Mouse (Mus musculus) intestine, embryonic 16.5 days (tissue): Measurements from ENCODE around the gene Exoc8. TPM values are rescaled to one million over a fixed set of nuclear protein-coding genes. Genes with fewer than 3 reads are reported as not detected.
A peak's percentile ranks its signal among the peaks of the same experiment; 100 is the strongest.

Experiments
- ATAC-seq: fragments of 200-750 bp; cut with Nextera tagmentation; 2 replicates; pipeline ENCODE4 v1.8.0; 2017; ENCODE audit warnings: moderate TSS enrichment, moderate library complexity
- H3K27ac ChIP-seq: fragments of 300-500 bp; sonication (generic); 2 replicates; pipeline ENCODE4 v1.5.1; 2014; ENCODE audit warnings: mild to moderate bottlenecking, low read length
- H3K27me3 ChIP-seq: fragments of 300-500 bp; sonication (generic); replicated peaks from 2 replicates; pipeline ENCODE4 v1.6.1; 2014; ENCODE audit warnings: low read length, control low read depth, mixed read lengths; ENCODE audit not compliant: control insufficient read depth, insufficient read depth
- H3K36me3 ChIP-seq: fragments of 300-500 bp; sonication (generic); 2 replicates; pipeline ENCODE4 v1.6.1; 2014; ENCODE audit warnings: low read length, control low read depth; ENCODE audit not compliant: control insufficient read depth, insufficient read depth
- H3K4me1 ChIP-seq: fragments of 300-500 bp; sonication (generic); 2 replicates; pipeline ENCODE4 v1.6.1; 2014; ENCODE audit warnings: low read length, control low read depth, mixed read lengths; ENCODE audit not compliant: control insufficient read depth, insufficient read depth
- H3K4me2 ChIP-seq: fragments of 300-500 bp; sonication (generic); 2 replicates; pipeline ENCODE4 v1.6.1; 2014; ENCODE audit warnings: low read depth, low read length, control low read depth
- H3K4me3 ChIP-seq: fragments of 300-500 bp; sonication (generic); 2 replicates; pipeline ENCODE4 v1.5.1; 2014; ENCODE audit warnings: mild to moderate bottlenecking, low read length
- H3K9ac ChIP-seq: fragments of 300-500 bp; sonication (generic); 2 replicates; pipeline ENCODE4 v1.6.1; 2014; ENCODE audit warnings: low read depth, low read length
- H3K9me3 ChIP-seq: fragments of 300-500 bp; sonication (generic); 2 replicates; pipeline ENCODE4 v1.6.1; 2016; ENCODE audit warnings: low read length, control low read depth; ENCODE audit not compliant: control insufficient read depth
- WGBS: fragments of 180-500 bp; shearing (Covaris S2); extraction: QIAGEN DNeasy Blood & Tissue Kit; methylation state at CpG from one replicate; pipeline ENCODE4 v1.1.7; 2014; 5-methylcytosine and 5-hydroxymethylcytosine counted together
- polyA plus RNA-seq: library from polyadenylated mRNA; unstranded; fragments of >200 nt; fragmentation: Nextera tagmentation; extraction: Ambion mirVana; gene quantifications from 2 replicates; pipeline ENCODE4 v1.2.1, GENCODE M21; 2015

Gene Exoc8
- polyA plus RNA-seq, result 3.2 and 6.0 TPM in 2 replicates

GRCm38 (mm10) chr8:124897386-124898250 is at the start of gene Exoc8, which contains the start of gene Sprtn:
TSS of gene Exoc8 (minus strand) at chr8:124897705.
TSS of gene Sprtn (plus strand) at chr8:124897886.
- Histone ChIP-seq H3K4me1 (peaks cover 19% of the 10 kb centered on the region), H3K27me3 (no peaks in the 10 kb centered on the region), H3K27ac (peak within 1 kb of the TSS; percentile 88), H3K4me2 (peak within 1 kb of the TSS; percentile 77), H3K36me3 (peaks cover 15% of the 10 kb centered on the region), H3K4me3 (peak within 1 kb of the TSS; percentile 97), H3K9ac (peak within 1 kb of the TSS; percentile 88), H3K9me3 (no peaks in the 10 kb centered on the region)
- peak; percentile 91 for ATAC-seq
- under 1% methylated on average over 111 of the region's 114 CpGs for WGBS

DNA sequence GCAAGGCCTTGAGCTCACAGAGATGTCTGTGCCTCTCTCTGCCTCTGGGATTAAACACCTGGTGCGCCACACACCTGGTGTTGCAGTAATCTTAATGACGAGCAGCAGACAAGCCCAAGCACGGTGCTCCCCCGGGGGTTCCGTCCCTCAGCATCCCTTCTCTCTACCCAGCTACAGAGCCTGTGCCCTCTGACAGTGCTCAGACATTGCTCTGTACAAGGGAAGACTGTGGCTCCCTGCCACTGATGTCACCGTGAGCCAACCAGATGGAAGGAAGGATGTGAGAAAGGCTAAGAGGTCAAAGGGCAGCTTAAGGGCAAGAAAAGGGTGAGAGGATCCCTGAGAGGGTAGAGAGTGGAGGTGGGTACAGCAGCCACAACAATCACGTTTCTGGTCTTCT is 46.9 kb upstream of the Exoc8 start:
- peaks cover 21% of the 10 kb centered on the region for H3K4me1 ChIP-seq
- H3K9ac ChIP-seq, result no peak overlapping the region
- no peak for ATAC-seq
- H3K9me3 ChIP-seq, result no peaks in the 10 kb centered on the region
- H3K36me3 ChIP-seq, result 0 out of 2 replicates have a peak, but pooled peaks cover 4% of the 10 kb centered on the region
- 67% methylated on average over 7 of the region's 7 CpGs for WGBS
- no peaks in the 10 kb centered on the region for H3K27me3 ChIP-seq
- no peak overlapping the region for H3K4me2 ChIP-seq
- H3K27ac ChIP-seq, result no peak overlapping the region
- H3K4me3 ChIP-seq, result no peak overlapping the region

DNA sequence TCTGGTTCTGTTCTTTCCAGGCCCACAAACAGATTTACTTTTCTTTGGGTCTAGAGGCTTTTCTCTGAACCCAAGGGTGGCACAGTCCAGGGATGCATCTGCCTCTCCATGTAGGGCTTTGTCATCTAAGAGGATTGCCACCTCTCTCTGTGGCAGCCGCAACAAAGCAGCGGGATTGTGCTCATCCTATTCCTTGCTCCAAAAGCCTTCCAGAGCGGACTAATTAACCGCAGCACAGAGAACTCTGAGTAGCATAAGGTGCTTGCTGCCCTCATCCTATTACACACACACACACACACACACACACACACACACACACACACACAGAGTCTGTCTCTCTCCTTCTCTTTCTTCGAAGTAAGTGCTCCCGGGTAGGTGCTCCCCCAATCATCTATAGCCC is 46.3 kb upstream of the Exoc8 start:
- Histone ChIP-seq H3K9me3 (no peaks in the 10 kb centered on the region), H3K27ac (no peak overlapping the region), H3K9ac (no peak overlapping the region), H3K4me1 (peaks cover 21% of the 10 kb centered on the region), H3K27me3 (no peaks in the 10 kb centered on the region), H3K4me2 (no peak overlapping the region), H3K36me3 (0 out of 2 replicates have a peak, but pooled peaks cover 4% of the 10 kb centered on the region), H3K4me3 (no peak overlapping the region)
- 91% methylated on average over 6 of the region's 6 CpGs for WGBS
- no peak for ATAC-seq

GRCm38 (mm10) chr8:124937293-124937692 is 39.8 kb upstream of the Exoc8 start:
- no peak overlapping the region for H3K4me2 ChIP-seq
- H3K4me3 ChIP-seq, result no peak overlapping the region
- H3K4me1 ChIP-seq, result no peaks in the 10 kb centered on the region
- H3K36me3 ChIP-seq, result peaks cover 12% of the 10 kb centered on the region; the same call in 1 of the 2 replicates
- no peaks in the 10 kb centered on the region for H3K9me3 ChIP-seq
- ATAC-seq, result no peak
- H3K27ac ChIP-seq, result no peak overlapping the region
- H3K9ac ChIP-seq, result no peak overlapping the region
- H3K27me3 ChIP-seq, result no peaks in the 10 kb centered on the region
- WGBS, result 96% methylated on average over 4 of the region's 4 CpGs

DNA sequence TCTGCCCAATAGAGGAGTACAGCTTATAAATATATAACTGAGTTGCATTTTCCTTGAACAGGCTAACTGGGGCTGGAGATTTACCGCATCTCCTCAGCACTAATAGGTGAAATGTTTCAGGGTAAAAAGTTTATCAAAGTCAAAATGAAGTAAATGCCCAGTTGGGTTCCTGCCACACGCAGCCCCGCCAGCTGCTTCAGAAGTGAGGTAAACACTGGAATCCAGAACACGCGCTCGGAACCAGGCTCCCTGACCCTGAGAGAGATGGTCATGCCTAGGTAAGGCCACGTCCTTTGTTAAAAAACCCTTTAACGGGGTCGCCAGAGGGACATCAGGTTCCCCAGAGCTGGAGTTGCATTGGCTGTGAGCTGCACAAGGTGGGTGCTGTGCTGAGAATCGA is 39.2 kb upstream of the Exoc8 start:
- Histone ChIP-seq H3K9ac (no peak overlapping the region), H3K4me2 (no peak overlapping the region), H3K4me1 (no peaks in the 10 kb centered on the region), H3K36me3 (peaks cover 12% of the 10 kb centered on the region; the same call in 1 of the 2 replicates), H3K27ac (no peak overlapping the region), H3K9me3 (no peaks in the 10 kb centered on the region), H3K27me3 (no peaks in the 10 kb centered on the region), H3K4me3 (no peak overlapping the region)
- 94% methylated on average over 10 of the region's 10 CpGs for WGBS
- ATAC-seq, result no peak

DNA sequence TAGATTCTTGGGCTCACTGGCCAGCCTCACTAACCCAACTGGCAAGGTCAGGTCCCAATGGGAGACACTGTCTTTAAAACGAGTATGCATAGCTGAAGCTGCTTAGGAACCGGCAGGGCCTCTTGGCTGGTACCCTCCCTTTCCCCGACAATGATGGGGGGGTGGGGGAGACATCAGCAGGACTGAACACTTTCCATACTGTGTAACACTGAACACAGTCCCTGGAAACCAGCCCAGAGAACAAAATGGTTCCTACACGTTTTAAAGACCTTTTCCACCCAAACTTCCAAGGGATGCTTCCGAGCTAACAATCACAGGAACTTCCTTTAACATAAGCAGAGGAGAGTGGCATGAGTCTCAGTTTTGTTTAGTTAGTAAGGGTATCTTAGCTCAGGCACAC is 37.6 kb upstream of the Exoc8 start:
- ATAC-seq, result no peak
- Histone ChIP-seq H3K27me3 (no peaks in the 10 kb centered on the region), H3K4me1 (no peaks in the 10 kb centered on the region), H3K4me2 (no peak overlapping the region), H3K4me3 (no peak overlapping the region), H3K9me3 (no peaks in the 10 kb centered on the region), H3K27ac (no peak overlapping the region), H3K36me3 (peaks cover 9% of the 10 kb centered on the region; the same call in 1 of the 2 replicates), H3K9ac (no peak overlapping the region)
- WGBS, result 84% methylated on average over 5 of the region's 5 CpGs

- Histone ChIP-seq H3K9ac (no peak overlapping the region), H3K27ac (no peak overlapping the region), H3K4me1 (no peaks in the 10 kb centered on the region; the same call in 1 of the 2 replicates), H3K36me3 (peaks cover under 1% of the 10 kb centered on the region; the same call in 1 of the 2 replicates), H3K4me2 (no peak overlapping the region), H3K27me3 (no peaks in the 10 kb centered on the region), H3K9me3 (no peaks in the 10 kb centered on the region), H3K4me3 (no peak overlapping the region)
- ATAC-seq, result no peak
- 76% methylated on average over 3 of the region's 3 CpGs for WGBS
Measured at GRCm38 (mm10) chr8:124932435-124932834, 34.9 kb upstream of the Exoc8 start.

DNA sequence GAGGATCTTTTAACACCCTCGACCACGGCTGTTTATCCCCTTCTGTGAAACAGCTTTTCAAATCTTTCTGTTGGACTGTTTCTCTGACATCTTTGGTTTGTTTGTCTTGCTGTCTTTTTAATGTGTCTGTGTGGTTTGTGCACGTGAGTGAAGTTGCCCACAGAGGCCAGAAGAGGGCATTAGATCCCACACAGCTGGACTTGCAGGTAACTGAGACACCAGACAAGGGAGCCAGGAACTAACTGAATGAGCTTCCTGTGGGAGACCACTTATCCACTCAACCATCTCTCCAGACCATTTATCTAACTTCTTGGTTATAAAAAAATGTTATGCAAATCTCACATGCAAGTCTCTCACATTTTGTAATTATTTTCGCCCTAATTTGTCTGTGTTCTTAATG is 33.1 kb upstream of the Exoc8 start:
- ATAC-seq, result no peak
- Histone ChIP-seq H3K4me1 (peaks cover 10% of the 10 kb centered on the region), H3K9ac (no peak overlapping the region), H3K4me3 (no peak overlapping the region), H3K27ac (no peak overlapping the region), H3K36me3 (no peaks in the 10 kb centered on the region), H3K9me3 (no peaks in the 10 kb centered on the region), H3K27me3 (no peaks in the 10 kb centered on the region), H3K4me2 (no peak overlapping the region)
- 91% methylated on average over 4 of the region's 4 CpGs for WGBS

DNA sequence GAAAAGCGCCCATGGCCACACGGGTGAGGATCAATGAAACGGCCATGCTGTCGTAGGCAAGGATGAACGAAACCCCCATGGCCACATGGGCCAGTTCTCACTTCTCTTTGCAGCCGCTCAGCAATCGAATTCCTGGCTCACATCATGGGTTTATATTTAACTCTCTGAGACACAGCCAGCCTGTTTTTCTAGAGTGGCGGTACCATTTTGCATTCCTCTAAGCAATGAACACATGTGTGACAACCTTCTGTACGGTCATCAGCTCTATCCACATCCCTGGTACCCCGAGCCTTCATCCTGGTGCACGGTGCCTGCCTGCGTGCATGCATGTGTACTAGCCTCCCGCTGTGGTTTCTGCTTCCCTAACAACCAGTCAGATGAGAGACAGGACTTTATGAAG is 32.6 kb upstream of the Exoc8 start:
- WGBS, result 86% methylated on average over 13 of the region's 13 CpGs

More for the DNA sequence above, 32.6 kb upstream of the Exoc8 start:
- Histone ChIP-seq H3K4me2 (no peak overlapping the region), H3K36me3 (no peaks in the 10 kb centered on the region), H3K9me3 (no peaks in the 10 kb centered on the region), H3K4me1 (peaks cover 10% of the 10 kb centered on the region), H3K9ac (no peak overlapping the region), H3K27ac (no peak overlapping the region), H3K4me3 (no peak overlapping the region), H3K27me3 (no peaks in the 10 kb centered on the region)
- ATAC-seq, result no peak
